Mouse (Mus musculus) cerebral cortex, adult 2 months (tissue): ENCODE data around the gene Gm14862.

Source experiments
- WGBS: fragments of 180-500 bp; shearing (Covaris S2); methylation state at CpG from one replicate; pipeline ENCODE4 v1.1.7; 2018; 5-methylcytosine and 5-hydroxymethylcytosine counted together

Gm14862 gene

DNA sequence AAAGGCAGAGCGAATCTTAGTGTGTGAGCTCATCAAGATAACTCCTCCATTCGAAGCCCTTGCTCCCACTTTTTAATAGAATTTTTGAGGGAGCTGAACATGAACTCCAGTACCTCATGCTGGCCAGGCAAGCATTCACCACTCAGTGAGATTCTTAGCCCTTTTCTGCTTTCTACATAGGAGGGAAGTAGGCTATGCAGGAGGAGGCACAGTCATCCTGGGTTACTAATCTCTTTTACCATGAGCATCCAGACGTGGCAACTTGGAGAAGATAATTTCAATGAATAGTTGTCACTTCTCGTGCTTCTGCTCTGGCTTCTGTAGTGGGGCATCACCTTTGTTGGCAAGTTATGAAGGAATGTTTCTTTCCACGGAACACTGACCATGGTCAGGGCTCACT, at the start of gene Gm14862:
Gm14862 (minus strand) TSS at position 134 of the 400 bp plus-strand sequence.
- WGBS, result 75% methylated on average over 5 of the region's 5 CpGs

DNA sequence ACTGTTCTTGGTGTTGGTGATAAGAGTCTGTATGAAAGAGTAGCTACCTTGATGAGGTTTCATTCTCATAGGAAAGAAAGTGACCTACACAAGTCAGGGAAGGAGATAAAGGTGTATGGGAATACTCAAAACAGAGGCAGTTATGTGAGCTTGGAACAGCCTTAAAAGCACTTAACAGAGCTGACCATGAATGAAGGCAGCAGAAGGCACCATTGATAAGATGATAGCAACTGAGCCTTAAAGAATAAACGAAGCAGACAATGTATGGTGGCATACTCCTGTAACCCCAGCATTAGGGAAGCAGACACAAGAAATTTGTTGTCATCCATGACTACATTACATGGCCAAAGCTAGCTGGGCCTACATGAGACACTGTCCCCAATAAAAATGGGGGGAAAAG, 46.8 kb upstream of the Gm14862 start:
- 85% methylated on average over 1 of the region's 1 CpGs for WGBS

DNA sequence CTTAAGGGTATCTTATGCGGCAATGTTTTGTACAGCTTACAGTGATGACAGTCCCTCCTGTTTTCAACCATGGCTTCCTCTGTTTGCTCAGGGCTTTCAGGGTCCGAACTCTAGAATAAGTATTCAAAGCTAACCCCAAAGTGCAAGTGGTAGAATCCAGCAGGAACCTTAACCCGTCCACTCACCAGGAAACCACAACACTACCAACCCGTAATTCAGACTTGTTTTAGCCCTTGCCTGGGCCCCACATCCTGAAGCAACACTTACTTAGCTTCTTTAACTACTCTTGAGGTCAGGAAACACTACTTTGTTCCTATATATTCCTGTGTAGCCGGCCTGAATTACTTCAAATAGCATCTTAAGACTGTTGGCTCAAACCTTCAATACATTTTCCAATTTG, 46.1 kb upstream of the Gm14862 start:
- WGBS, result 88% methylated on average over 5 of the region's 5 CpGs

DNA sequence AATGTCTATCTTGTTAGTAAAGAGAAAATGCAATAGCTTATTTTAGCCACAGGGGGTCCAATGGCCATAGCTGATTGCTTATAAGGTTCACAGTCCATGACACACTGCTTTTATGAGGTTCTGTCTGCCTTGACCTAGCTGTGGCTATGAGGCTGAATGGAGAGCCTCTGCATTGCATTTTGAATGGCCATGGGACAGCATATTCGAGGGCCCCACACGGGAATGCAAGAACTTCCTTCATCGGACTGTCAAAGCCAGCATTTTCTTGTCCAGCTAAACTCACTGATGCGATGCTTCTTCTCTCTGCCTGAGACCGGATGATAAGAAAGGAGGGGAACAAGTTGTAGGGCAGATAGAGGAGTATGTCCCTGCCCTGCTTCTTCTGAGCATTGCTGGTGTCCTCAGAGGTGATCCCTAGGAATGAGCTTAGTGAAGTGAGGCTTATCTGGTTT, 41.7 kb upstream of the Gm14862 start:
- 92% methylated on average over 5 of the region's 5 CpGs for WGBS

DNA sequence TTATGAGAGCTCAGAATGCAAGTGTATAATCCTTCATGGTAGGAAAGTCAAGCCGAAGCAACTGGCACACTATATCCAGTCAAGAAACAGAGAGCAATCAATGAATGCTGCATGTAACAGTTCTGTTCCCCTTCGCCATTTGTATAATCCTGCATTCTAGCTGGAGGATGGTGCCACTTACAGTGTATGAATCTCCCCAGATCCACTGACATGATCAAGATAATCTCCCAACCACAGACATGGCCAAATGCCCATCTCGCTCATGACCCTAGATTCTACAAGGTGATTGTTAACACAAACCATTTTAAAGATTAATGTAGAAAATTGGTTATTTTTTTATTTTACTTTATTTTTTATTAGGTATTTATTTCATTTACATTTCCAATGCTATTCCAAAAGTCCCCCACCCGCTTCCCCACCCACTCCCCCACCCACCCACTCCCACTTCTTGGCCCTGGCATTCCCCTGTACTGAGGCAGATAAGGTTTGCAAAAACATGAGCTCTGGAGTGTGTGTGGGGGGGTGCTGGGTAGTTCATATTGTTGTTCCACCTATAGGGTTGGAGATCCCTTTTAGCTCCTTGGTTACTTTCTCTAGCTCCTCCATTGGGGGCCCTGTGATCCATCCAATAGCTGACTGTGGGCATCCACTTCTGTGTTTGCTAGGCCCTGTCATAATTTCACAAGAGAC, 36.6 kb upstream of the Gm14862 start:
- WGBS, result 95% methylated on average over 4 of the region's 4 CpGs

DNA sequence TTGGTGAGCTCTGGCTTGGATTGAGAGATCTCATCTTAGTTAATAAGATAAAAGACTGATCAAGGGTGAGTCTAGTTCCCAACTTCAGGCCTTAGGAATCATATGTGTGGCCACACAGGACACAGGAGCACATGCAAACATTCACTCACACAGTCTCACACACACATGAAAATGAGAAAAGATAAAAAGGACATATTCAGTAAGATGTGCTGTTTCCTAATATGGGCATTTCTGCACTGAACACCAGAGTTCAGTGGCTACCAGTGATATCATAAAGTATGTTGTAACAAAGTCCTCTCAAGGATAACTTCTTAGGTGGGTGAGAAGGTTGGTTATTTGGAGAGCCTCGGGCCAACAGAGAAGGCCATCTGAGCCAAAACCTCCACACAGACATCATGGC, 26.8 kb upstream of the Gm14862 start, which contains the start of gene H2al1m:
H2al1m (plus strand) TSS at position 301 of the 400 bp plus-strand sequence.
- no CpG with 5 or more reads among the region's 1 CpGs for WGBS

DNA sequence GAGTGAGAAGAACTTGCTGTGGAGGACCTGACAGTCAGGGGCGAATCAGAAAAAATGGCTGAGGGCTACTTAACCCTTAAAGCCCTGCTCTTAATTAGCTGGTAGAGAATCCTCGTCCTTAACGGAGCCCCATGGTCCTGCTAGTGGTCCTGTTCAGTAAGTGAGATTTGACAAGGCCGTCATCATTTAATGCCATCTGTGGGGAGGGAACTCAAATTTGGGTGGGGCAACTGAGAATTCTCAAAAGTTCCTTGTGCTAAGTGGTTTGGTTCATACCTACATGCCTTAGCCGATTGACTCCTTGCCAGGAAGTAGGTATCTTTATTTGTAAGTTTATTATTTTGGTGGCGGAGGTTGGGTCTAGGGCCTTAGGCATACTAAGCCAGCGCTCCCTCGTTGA, 17.6 kb upstream of the Gm14862 start:
- 74% methylated on average over 8 of the region's 8 CpGs for whole genome bisulfite sequencing

DNA sequence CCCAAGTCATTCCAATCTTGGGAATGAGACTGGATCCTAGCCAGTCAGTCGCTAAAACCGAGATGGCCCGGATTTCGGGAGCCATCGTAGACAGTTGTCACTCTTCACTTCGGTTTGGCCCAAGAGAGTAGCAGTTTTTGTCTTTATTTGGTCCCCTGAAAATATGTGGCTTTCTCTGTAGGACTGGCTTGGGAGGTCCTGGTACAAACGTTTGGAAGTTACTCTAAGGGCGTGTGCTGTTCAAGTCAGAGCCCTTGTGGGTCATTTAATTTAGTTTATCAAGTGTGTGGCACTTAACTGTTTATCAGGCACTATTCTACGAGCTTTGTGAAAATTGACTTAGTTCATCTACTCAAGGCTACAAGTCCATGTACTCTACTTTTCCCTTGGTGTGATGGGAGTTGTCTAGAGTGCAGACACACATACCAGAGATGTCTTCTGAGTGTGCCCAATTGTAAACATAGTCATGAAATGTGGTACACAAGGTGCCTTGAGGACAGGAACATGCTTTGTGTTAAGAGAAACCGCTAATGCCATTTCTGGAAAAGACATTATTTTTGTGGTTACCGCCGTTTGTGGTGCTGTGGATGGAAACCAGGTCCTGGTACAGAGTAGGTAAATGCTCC, 16.8 kb upstream of the Gm14862 start:
- WGBS, result 43% methylated on average over 12 of the region's 12 CpGs

DNA sequence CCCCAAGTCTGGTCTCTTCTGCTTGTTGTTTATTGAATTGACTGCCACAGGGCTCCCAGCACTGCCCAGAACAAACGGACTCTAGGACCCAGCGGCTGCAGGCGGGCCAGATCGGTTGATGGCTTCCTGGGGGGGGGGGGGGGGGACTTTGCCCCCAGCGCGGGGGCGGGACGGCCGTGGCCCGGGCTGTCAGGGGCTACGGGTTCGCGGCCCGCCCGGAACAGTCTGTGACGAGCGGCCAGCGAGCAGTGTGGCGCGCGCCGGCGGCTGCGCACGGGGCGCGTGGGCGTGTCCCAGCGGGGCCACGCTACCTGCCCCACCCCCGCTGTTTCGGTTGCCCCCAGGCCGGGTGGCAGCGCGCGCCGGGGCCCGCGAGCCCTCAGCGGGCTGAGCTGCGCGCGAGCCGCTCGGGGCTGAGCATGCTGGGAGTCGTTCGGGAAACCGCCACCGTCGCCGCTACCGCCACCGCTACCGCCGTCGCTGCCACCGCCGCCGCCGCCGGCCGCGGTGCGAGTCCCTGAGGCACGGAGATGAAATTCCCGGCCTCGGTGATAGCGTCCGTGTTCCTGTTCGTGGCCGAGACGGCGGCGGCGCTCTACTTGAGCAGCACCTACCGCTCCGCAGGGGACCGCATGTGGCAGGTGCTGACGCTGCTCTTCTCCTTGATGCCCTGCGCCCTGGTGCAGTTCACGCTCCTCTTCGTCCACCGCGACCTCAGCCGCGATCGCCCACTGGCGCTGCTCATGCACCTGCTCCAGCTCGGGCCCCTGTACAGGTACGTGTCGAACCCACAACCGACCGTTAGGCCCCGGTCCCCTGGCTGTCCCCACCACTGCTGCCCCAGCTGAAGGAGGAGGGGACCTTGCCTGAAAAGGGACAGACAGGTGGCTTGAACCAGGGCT, 16.0 kb upstream of the Gm14862 start, which contains the start of gene Xk:
Xk (plus strand) TSS at position 297 of the 902 bp plus-strand sequence.
- 5% methylated on average over 69 of the region's 94 CpGs for WGBS

DNA sequence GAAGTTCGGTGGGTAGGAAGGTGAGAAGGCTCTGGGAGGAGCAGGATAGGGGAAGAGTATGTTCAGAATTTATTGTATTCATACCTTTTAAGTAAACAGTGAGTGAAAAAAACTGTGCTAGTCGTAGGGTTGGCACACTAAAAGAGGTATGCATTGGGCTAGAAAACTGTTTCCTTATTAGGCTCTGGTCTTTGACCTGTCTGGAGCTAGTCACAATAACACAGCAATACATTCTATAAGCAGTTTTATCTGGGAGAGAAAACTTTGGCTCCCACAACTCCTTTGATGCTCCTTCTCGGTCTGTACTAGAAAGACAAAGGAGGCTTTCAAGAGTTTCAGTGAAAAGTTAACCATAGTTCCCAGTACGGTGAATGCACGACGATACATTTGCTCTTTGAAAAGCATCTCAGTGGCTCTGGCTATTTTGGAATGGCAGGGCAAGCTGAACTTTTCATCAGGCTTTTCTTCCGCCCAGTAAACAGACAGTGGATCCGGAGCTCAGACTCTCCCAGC, 15.3 kb upstream of the Gm14862 start:
- WGBS, result 11% methylated on average over 8 of the region's 8 CpGs

DNA sequence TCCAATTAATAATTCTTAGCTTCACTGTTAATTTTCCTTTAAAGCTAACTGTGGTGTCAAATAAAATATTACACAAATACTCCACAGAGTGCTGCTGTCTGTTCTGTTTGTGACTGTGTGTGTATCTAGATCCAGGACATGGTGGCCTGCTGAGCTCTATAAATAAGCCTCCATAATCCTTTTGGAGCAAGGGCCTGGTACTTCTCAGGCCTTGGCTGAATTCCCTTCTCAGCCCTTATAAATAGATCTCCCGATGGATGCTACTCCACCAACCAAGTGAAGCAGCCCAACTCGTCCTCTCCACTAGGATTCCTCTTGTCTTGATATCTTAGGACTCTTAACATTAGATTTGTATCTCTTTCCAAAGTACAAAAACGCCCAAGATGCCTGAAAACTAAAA, 14.4 kb upstream of the Gm14862 start:
- WGBS, result 53% methylated on average over 3 of the region's 3 CpGs

DNA sequence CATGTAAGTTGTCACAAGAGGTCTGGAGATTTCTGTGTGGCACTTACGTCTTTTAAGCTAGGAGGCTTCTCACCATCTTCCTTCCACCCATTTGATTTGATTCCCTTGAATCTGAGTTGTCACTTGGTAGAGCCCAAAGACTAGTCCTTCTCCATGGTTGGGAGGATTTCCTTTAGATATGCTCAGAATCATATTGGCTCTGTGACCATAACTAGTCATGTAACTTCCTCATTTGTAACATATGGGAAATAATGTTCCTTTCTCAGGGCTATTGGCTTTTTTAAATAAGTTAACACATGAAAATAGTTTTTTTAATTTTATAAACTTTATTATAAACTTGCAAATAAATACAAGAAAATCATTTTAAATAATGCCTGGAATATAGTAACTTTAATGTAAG, 2.6 kb upstream of the Gm14862 start:
- WGBS, result 72% methylated on average over 1 of the region's 1 CpGs

DNA sequence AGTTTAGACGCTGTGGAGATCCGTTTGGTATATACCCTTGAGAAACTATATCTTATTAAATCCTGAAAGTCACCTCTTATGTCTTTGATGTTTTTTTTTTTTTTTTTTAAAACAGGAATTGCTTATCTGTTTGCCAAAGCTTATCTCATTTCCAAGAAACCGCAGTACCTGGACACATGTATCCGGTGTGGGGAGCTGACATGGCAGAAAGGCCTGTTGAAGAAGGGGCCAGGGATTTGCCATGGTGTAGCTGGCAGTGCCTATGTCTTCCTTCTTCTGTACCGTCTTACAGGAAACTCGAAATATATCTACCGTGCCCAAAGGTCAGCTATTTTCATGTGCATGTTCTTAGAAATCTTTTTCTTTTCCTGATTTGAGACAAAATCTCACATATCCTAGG, 1.1 kb upstream of the Gm14862 start:
- WGBS, result 88% methylated on average over 7 of the region's 7 CpGs

DNA sequence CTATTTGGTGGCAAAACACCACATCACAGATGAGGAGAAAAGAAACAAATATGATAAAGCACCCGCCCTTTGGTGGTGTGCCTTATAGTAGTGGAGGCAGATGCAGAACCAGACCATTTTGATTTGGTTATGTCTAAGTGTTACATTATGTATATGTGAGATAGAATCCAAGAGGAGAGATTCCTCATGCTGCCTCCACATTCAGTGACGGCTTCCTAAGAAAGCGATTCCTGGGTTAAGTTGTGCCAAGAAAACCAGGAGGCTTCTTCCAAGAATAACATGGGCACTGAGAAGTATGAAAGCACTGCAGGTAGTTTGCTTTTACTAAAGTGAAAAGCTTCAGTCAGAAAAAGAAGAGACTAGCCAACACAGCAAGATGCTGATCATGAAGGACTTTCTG, 1.8 kb downstream of the Gm14862 start:
- 49% methylated on average over 3 of the region's 3 CpGs for WGBS

DNA sequence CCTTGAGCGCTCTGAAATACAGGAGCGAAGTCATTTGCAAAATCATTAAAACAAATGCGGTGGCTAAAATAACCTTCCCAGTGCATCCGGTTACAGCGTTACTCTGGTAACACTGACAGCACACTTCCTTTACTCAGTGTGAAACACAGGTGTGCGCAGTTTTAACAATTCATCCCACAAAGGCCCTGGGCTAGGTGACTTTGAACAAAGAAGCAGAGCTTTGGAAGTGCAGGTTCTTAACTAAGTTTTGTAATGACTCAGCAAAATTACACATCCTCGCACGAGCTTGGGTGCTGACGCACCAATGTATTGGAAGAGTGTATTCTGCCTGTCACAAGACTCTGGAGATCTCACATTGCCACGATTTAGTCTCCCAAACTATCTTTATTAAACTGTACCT, 2.7 kb downstream of the Gm14862 start:
- 84% methylated on average over 10 of the region's 10 CpGs for WGBS

DNA sequence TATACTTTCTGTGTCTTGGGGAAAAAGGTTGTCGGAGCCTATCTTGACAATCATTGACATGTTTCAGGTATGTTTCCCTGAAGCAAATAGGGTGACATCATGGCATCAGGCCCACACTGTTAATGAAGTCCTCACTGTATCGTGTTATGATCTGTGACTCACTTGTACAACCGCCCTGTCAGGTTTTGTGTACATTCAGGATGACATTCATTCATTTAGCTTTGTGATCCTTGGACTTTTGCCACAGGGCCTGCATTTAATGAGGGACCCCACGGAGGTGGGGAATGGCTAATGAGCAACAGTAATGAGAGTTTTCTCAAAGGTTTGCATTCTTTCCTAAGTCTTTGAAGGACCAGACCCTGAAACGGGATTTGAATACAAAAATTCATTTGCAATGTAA, 7.8 kb downstream of the Gm14862 start:
- WGBS, result 61% methylated on average over 5 of the region's 5 CpGs

DNA sequence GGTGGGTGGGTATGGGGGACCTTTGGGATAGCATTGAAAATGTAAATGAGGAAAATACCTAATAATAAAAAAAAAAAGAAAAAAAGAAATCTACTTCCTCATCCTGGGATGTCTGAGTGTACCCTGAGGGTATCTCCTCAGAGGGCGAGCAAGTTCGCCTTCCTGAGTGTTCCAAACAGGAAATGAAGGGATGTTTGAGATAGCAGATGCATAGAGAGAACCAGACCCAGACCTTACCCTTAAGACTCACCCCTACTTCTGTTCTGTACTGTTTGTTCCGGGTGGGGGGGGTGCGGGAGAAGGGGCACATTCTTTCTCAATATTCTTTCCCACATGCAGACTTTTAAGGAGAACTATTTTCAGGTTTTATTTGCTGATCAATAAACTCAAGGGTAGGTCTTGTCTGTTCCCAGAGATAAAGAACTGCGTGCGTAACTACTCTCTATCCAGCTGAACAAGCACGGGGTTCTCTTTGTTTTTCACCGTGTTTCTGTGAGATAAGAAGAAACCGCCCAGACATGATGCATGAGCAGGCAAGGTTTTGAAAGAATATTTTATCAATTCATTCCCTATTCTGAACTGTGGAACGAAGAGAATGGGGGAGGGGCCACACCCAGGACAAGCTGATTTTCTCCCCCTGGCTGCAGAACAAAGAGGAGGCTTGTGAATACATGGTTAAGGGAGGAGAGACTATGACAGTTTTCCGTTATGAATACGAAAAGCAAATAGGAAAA, 11.9 kb downstream of the Gm14862 start:
- WGBS, result 51% methylated on average over 12 of the region's 12 CpGs

DNA sequence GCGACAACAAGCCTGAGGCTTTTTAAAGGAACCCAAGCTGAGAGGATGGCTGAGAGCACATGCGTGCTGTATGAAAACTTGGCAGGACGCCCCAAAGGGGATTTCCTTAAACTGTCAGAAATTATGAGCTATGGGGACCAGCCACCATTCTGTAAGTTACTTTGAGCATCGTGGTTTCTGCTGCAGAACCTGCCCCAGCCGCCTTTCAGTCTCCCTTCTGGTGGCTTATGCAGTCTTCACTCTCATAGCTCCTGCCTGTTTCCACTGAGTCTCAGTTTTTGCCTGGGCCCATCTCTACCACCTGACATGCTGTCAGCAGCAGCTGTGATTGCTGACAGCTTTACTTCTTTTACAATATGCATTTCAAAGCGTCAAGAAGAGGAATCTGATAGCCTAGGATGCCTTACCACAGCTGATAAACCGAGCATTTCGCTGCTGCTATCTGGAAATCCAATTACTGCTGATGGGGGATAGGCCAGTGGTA, 13.3 kb downstream of the Gm14862 start:
- 58% methylated on average over 8 of the region's 8 CpGs for WGBS

DNA sequence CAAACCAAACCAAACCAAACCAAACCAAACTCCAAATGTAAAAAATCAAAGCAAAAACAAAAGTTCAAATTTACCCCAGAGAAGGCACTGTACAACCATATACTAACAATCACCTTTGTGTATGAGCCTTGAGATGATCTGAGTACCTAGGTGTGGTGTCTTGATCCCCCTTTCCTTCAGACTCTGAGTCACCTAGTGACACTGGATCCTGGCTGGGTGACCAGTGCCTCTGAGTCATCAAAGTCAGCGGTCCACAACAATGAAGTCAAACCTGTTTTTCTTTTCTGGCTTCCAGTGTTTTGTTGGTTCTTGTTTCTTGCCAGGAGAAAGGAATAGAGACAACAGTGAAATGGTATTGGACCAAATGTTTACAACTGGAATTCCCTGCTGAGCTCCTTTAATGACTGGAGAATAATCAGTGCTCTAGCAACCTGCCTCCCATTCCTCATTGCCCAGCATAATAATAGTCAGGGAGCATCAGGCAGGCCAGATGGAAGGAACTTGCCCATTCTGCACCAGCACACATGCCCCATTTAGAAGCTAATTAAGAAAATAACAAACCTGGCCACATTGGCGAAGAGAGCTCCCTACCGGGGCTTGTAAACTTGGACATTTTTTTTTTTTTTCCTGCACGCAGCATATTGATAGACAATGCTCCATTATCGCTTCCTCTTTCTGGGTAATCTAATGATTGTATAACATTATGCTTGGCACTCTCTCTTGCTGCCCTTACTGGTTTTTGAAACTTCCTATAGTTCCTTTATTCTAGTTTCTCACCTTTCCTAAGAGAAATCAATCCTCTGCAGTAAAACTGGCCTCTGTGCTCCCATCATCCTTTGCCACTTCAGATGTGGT, 15.7 kb downstream of the Gm14862 start:
- WGBS, result 61% methylated on average over 5 of the region's 5 CpGs

DNA sequence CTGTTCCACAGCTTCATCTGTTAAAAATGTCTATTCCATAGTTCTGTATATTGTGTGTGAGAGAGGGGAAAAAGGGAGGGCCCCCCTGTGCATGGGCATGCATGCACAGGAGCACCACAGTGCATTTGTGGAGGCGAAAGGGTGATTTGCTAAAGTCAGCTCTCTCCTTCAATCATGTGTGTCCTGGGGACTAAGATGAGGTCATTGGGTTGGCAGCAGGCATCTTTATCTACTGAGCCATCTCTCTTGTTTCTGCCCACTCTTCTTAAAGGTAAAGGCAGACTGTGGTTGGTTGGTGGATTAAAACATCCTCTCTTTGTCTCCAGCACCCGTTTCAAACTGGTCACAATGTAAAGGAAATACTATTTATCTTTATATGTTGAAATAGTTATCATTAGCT, 29.6 kb downstream of the Gm14862 start:
- 72% methylated on average over 2 of the region's 2 CpGs for WGBS
